Mouse (Mus musculus): ENCODE results near the gene Atp6v1f. TPM values are rescaled to one million over a fixed set of nuclear protein-coding genes. Genes with fewer than 3 reads are reported as not detected.
A peak's percentile ranks its signal among the peaks of the same experiment; 100 is the strongest.

Atp6v1f gene
- polyA plus RNA-seq (2012; rRNA removed): 294 and 381 TPM in 2 replicates

GRCm38 (mm10) chr6:29467583-29468354, at the start of gene Atp6v1f:
Atp6v1f (plus strand) TSS chr6:29467718.
- Histone ChIP-seq H3K27ac (ENCODE audit: control insufficient read depth, insufficient read depth, low read length) (no peak within 1 kb of the TSS), H3K27me3 (ENCODE audit: control insufficient read depth, insufficient read depth, low read length) (no peaks in the 10 kb centered on the region), H3K36me3 (ENCODE audit: control insufficient read depth, insufficient read depth, low read length) (no peaks in the 10 kb centered on the region; the same call in 1 of the 2 replicates), H3K4me1 (replicated peaks; ENCODE audit: control insufficient read depth, insufficient read depth, low read length) (peaks cover 2% of the 10 kb centered on the region; the same call in 1 of the 2 replicates), H3K4me3 (ENCODE audit: control insufficient read depth, insufficient read depth, low read length) (peak within 1 kb of the TSS; percentile 82)
- peak; percentile 91 for DNase-seq
- WGBS: under 1% methylated on average over 39 of the region's 39 CpGs
- no peak for TF ChIP-seq CTCF (IDR thresholded peaks at IDR 0.05; ENCODE audit: borderline replicate concordance, control insufficient read depth, extremely low read depth, insufficient read depth, low read length, poor library complexity)
- peak; percentile 44 for TF ChIP-seq POLR2A (IDR thresholded peaks at IDR 0.05; ENCODE audit: control insufficient read depth, extremely low read depth, insufficient read depth, low read length, poor library complexity)

GRCm38 (mm10) chr6:29420596-29420995, 46.9 kb upstream of the Atp6v1f start:
- WGBS: 33% methylated on average over 2 of the region's 2 CpGs
- H3K27me3 ChIP-seq (ENCODE audit: control insufficient read depth, insufficient read depth, low read length): no peaks in the 10 kb centered on the region
- TF ChIP-seq POLR2A (IDR thresholded peaks at IDR 0.05; ENCODE audit: control insufficient read depth, extremely low read depth, insufficient read depth, low read length, poor library complexity) (no peak), CTCF (IDR thresholded peaks at IDR 0.05; ENCODE audit: borderline replicate concordance, control insufficient read depth, extremely low read depth, insufficient read depth, low read length, poor library complexity) (no peak)
- peaks cover 6% of the 10 kb centered on the region for H3K4me1 ChIP-seq (replicated peaks; ENCODE audit: control insufficient read depth, insufficient read depth, low read length)
- no peak overlapping the region for H3K4me3 ChIP-seq (ENCODE audit: control insufficient read depth, insufficient read depth, low read length)
- H3K27ac ChIP-seq (ENCODE audit: control insufficient read depth, insufficient read depth, low read length): no peak overlapping the region
- no peaks in the 10 kb centered on the region for H3K36me3 ChIP-seq (ENCODE audit: control insufficient read depth, insufficient read depth, low read length)
- no peak for DNase-seq

- H3K27me3 ChIP-seq (ENCODE audit: control insufficient read depth, insufficient read depth, low read length): no peaks in the 10 kb centered on the region
- H3K27ac ChIP-seq (ENCODE audit: control insufficient read depth, insufficient read depth, low read length): no peak overlapping the region
- no peak for DNase-seq
- no peak overlapping the region for H3K4me3 ChIP-seq (ENCODE audit: control insufficient read depth, insufficient read depth, low read length)
- TF ChIP-seq POLR2A (IDR thresholded peaks at IDR 0.05; ENCODE audit: control insufficient read depth, extremely low read depth, insufficient read depth, low read length, poor library complexity) (no peak), CTCF (IDR thresholded peaks at IDR 0.05; ENCODE audit: borderline replicate concordance, control insufficient read depth, extremely low read depth, insufficient read depth, low read length, poor library complexity) (no peak)
- 94% methylated on average over 8 of the region's 8 CpGs for WGBS
- H3K36me3 ChIP-seq (ENCODE audit: control insufficient read depth, insufficient read depth, low read length): no peaks in the 10 kb centered on the region
- no peaks in the 10 kb centered on the region for H3K4me1 ChIP-seq (replicated peaks; ENCODE audit: control insufficient read depth, insufficient read depth, low read length)
Observed at GRCm38 (mm10) chr6:29425118-29425517, 42.4 kb upstream of the Atp6v1f start.

GRCm38 (mm10) chr6:29426331-29426730, 41.2 kb upstream of the Atp6v1f start:
- DNase-seq: no peak
- no peak for TF ChIP-seq POLR2A (IDR thresholded peaks at IDR 0.05; ENCODE audit: control insufficient read depth, extremely low read depth, insufficient read depth, low read length, poor library complexity)
- no peak for TF ChIP-seq CTCF (IDR thresholded peaks at IDR 0.05; ENCODE audit: borderline replicate concordance, control insufficient read depth, extremely low read depth, insufficient read depth, low read length, poor library complexity)

GRCm38 (mm10) chr6:29428171-29428570, 39.3 kb upstream of the Atp6v1f start:
- H3K27me3 ChIP-seq (ENCODE audit: control insufficient read depth, insufficient read depth, low read length): no peaks in the 10 kb centered on the region
- H3K4me3 ChIP-seq (ENCODE audit: control insufficient read depth, insufficient read depth, low read length): no peak overlapping the region
- WGBS: 71% methylated on average over 4 of the region's 4 CpGs
- H3K36me3 ChIP-seq (ENCODE audit: control insufficient read depth, insufficient read depth, low read length): no peaks in the 10 kb centered on the region
- H3K27ac ChIP-seq (ENCODE audit: control insufficient read depth, insufficient read depth, low read length): no peak overlapping the region
- H3K4me1 ChIP-seq (replicated peaks; ENCODE audit: control insufficient read depth, insufficient read depth, low read length): no peaks in the 10 kb centered on the region
- no peak for DNase-seq
- TF ChIP-seq POLR2A (IDR thresholded peaks at IDR 0.05; ENCODE audit: control insufficient read depth, extremely low read depth, insufficient read depth, low read length, poor library complexity): no peak
- no peak for TF ChIP-seq CTCF (IDR thresholded peaks at IDR 0.05; ENCODE audit: borderline replicate concordance, control insufficient read depth, extremely low read depth, insufficient read depth, low read length, poor library complexity)

More at GRCm38 (mm10) chr6:29426331-29426730, 41.2 kb upstream of the Atp6v1f start:
- Histone ChIP-seq H3K27me3 (ENCODE audit: control insufficient read depth, insufficient read depth, low read length) (no peaks in the 10 kb centered on the region), H3K27ac (ENCODE audit: control insufficient read depth, insufficient read depth, low read length) (no peak overlapping the region), H3K36me3 (ENCODE audit: control insufficient read depth, insufficient read depth, low read length) (no peaks in the 10 kb centered on the region), H3K4me3 (ENCODE audit: control insufficient read depth, insufficient read depth, low read length) (no peak overlapping the region), H3K4me1 (replicated peaks; ENCODE audit: control insufficient read depth, insufficient read depth, low read length) (no peaks in the 10 kb centered on the region)
- WGBS: 92% methylated on average over 6 of the region's 6 CpGs

GRCm38 (mm10) chr6:29430681-29431420, 36.7 kb upstream of the Atp6v1f start:
- 83% methylated on average over 15 of the region's 15 CpGs for WGBS
- TF ChIP-seq CTCF (IDR thresholded peaks at IDR 0.05; ENCODE audit: borderline replicate concordance, control insufficient read depth, extremely low read depth, insufficient read depth, low read length, poor library complexity) (no peak), POLR2A (IDR thresholded peaks at IDR 0.05; ENCODE audit: control insufficient read depth, extremely low read depth, insufficient read depth, low read length, poor library complexity) (no peak)
- Histone ChIP-seq H3K27ac (ENCODE audit: control insufficient read depth, insufficient read depth, low read length) (no peak overlapping the region), H3K4me3 (ENCODE audit: control insufficient read depth, insufficient read depth, low read length) (no peak overlapping the region), H3K36me3 (ENCODE audit: control insufficient read depth, insufficient read depth, low read length) (no peaks in the 10 kb centered on the region), H3K4me1 (replicated peaks; ENCODE audit: control insufficient read depth, insufficient read depth, low read length) (no peaks in the 10 kb centered on the region), H3K27me3 (ENCODE audit: control insufficient read depth, insufficient read depth, low read length) (no peaks in the 10 kb centered on the region; the same call in 1 of the 2 replicates)
- DNase-seq: no peak
